Mouse (Mus musculus) B cell, adult (primary cell): ENCODE measurements around the gene Gm16442. TPM values are rescaled to one million over a fixed set of nuclear protein-coding genes. Genes with fewer than 3 reads are reported as not detected.

Experiments used
- total RNA-seq: library from RNA; stranded (reverse); gene quantifications from 4 replicates; pipeline ENCODE4 v1.2.4, GENCODE M21; 2023; ENCODE audit not compliant: inconsistent age

Gm16442 gene
- total RNA-seq, result not detected in 4 replicates

DNA sequence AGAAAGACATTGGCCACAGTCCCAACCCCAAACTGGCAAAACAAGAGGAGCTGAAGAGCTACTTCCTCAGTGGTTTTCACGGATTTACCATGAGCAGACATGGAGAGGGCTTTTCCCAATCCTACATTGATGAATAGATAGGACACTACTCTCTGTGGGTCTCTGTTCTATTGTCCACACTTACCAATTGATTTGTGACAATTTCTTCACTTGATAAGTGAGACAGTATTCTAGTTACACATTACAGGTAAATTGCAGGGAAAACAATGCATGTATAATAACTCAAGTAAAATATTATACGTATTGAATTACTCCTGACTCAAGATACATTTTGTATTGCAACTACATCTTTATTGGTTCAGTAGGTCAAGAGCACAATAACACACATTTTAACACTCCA lies at the start of gene Gm16442:
TSS of gene Gm16442 (minus strand) at position 101 of the 400 bp plus-strand sequence.

GRCm38 (mm10) chr7:20168277-20168676 lies 45.9 kb upstream of the Gm16442 start, which contains the start of gene Vmn1r94:
Gene Vmn1r94 (minus strand): TSS chr7:20168377.

DNA sequence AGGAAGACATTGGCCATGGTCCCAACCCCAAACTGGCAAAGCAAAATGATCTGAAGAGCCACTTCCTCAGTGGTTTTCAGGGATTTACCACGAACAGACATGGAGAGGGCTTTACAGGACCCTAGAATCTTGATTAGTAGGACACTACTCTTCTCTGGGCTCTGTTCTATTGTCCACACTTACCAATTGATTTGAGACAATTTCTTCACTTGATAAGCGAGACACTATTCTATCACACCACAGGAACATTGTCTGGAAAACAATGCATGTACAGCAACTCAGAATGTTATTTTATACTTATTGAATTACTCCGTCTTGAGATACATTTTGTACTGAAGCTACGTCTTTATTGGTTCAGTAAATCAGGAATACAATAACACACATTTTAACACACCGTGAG lies 16.6 kb upstream of the Gm16442 start, which contains the start of gene Vmn1r93:
TSS of gene Vmn1r93 (minus strand) at position 101 of the 400 bp plus-strand sequence.

GRCm38 (mm10) chr7:20099380-20099779 lies 23.0 kb downstream of the Gm16442 start, which contains the start of gene Vmn1r91:
Gene Vmn1r91 (plus strand): TSS chr7:20099680.

Other genes with a start within 250 kb of the Gm16442 start
- gene Ceacam19, start 234.6 kb downstream of the Gm16442 start, total RNA-seq, result not detected in 4 replicates
- 15.8 to 22.5 TPM (median 19.3 TPM) in 4 replicates for gene Pvr, start 201.4 kb downstream of the Gm16442 start, total RNA-seq
- not detected in 4 replicates for gene Igsf23, start 171.8 kb downstream of the Gm16442 start, total RNA-seq
- gene Ceacam20, start 157.2 kb downstream of the Gm16442 start, total RNA-seq, result not detected in 4 replicates
- gene Nlrp9b, start 131.1 kb downstream of the Gm16442 start, total RNA-seq, result not detected in 4 replicates
- gene Vmn1r91, start 22.9 kb downstream of the Gm16442 start, total RNA-seq, result not detected in 4 replicates
- gene Vmn1r93, start 16.5 kb upstream of the Gm16442 start, total RNA-seq, result not detected in 4 replicates
- gene Vmn1r94, start 45.8 kb upstream of the Gm16442 start, total RNA-seq, result not detected in 4 replicates
- gene Vmn1r95, start 71.1 kb upstream of the Gm16442 start, total RNA-seq, result not detected in 4 replicates
- not detected in 4 replicates for gene Gm6164, start 83.0 kb upstream of the Gm16442 start, total RNA-seq
- gene Gm4498, start 111.2 kb upstream of the Gm16442 start, total RNA-seq, result not detected in 4 replicates
- gene Gm5890, start 140.3 kb upstream of the Gm16442 start, total RNA-seq, result not detected in 4 replicates
- not detected in 4 replicates for gene Gm4133, start 211.5 kb upstream of the Gm16442 start, total RNA-seq